Mouse (Mus musculus): ENCODE data around the gene Zranb2. TPM values are rescaled to one million over a fixed set of nuclear protein-coding genes. Genes with fewer than 3 reads are reported as not detected.

Zranb2 gene
- polyA plus RNA-seq (2012; fragmentation: generic; extraction: Trizol): 1 to 10 TPM; 4.2 to 7.1 TPM

DNA sequence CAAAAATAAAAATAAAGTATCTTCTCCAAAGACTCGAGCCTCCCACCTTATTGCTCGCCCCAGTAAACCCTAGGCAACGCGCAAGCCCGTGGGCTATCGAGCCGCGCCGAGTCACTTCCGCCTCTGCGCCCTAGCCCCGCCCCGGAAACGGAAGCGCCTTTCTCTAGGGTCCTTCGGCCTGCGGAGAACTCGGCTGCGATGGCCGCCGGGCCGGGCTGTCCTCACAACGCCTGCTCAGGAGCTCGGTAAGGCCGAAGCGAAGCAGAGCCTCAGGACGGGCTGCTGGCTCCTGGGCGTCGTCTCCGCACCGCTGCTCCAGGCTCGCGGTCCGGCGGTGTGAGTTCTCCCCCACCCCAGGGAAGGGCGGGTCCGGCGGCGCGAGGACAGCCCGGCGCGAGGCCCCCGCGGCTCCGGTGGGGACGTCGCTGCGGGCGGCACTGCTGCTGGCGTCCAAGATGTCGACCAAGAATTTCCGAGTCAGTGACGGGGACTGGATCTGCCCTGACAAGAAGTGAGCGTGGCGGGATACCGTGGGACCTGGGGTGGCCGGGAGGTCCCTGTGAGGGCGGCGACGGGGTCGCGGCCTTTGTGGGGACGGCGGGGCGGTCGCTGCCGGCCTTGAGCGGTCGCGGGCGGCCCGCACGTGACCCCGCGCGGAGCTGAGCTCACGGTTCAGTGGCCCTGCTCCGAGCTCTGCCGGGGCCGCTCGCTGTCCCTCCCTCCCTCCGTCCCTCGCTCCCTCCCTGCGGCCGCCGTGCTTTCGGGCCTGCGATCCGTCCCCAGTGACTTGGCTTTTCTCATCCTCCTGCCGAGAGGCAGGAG is at the start of gene Zranb2:
Gene Zranb2 (plus strand): TSS at position 197 of the 822 bp plus-strand sequence.

DNA sequence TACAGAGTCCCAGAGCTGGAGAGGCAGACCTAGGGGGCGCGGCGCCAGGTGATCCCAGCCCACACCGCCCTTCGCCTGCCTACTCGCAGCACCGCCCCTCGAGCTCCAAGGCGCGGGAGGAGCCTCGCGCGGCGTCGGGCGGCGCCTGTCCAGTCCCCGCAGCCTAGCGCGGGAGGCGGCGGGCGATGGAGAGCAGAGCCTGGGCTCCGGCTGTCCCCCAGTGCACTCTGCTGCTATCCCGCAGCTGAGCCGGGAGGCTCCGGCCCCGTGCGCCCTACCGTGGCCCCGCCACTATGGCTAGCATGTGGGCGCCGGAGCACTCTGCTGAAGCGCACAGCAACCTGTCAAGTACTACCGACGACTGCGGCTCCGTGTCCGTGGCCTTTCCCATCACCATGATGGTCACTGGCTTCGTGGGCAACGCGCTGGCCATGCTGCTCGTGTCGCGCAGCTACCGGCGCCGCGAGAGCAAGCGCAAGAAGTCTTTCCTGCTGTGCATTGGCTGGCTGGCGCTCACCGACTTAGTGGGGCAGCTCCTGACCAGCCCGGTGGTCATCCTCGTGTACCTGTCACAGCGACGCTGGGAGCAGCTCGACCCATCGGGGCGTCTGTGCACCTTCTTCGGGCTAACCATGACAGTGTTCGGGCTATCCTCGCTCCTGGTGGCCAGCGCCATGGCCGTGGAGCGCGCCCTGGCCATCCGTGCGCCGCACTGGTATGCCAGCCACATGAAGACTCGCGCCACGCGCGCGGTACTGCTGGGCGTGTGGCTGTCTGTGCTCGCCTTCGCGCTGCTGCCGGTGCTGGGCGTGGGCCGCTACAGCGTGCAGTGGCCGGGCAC is 33.0 kb downstream of the Zranb2 start, which contains the start of gene Ptger3:
Gene Ptger3 (plus strand): TSS at position 168 of the 841 bp plus-strand sequence.

Other genes starting within 250 kb of the Zranb2 start
- gene Ptger3, start 32.7 kb downstream of the Zranb2 start, polyA plus RNA-seq (2012; fragmentation: generic; extraction: Trizol): under 1 TPM in 1 of 2 experiments, not detected in 1; 0.08 TPM

All from C3H10T1/2 (cell line).